Mouse (Mus musculus) left cerebral cortex, postnatal 10 days (tissue): ENCODE measurements at regions not wholly inside any gene's neighbourhood (a gene's known extent, or its start where the extent isn't known, plus 50 kb on each side); places are given as distances from the start of the nearest gene placed in this dataset.
A peak's percentile ranks its signal among the peaks of the same experiment; 100 is the strongest.

ENCODE experiments used
- DNase-seq, 2 experiments: peaks; one replicate each; pipeline ENCODE4 v3.0.0; 2021 to 2022; ENCODE audit warnings: low spot score in 2 of 2, mixed read lengths in 1 of 2; ENCODE audit errors: extremely low spot score in 1 of 2
- intact Hi-C: fragments of 180-260 bp; cut with DNase I; formaldehyde crosslinking; loops from one replicate; pipeline ENCODE4 v1.15.1; 2025

GRCm38 (mm10) chr13:111157921-111158638 is 96.7 kb upstream of the Actbl2 start:
- no peak for DNase-seq
- intact Hi-C loops, result no loop called here

- intact Hi-C loops, result no loop called here
- no peak for DNase-seq
These were observed 95.3 kb upstream of the Actbl2 start for GRCm38 (mm10) chr13:111159498-111159897.

GRCm38 (mm10) chr13:111165538-111165937 is 89.3 kb upstream of the Actbl2 start:
- DNase-seq, result no peak
- intact Hi-C loops, result no loop called here

GRCm38 (mm10) chr13:111170269-111171165 is 84.3 kb upstream of the Actbl2 start:
- no peak for DNase-seq
- intact Hi-C loops, result no loop called here

- intact Hi-C loops, result no loop called here
- DNase-seq, result peak; percentile 29 to 45
These were observed 75.6 kb upstream of the Actbl2 start for GRCm38 (mm10) chr13:111179186-111179585.

GRCm38 (mm10) chr13:111183293-111183692 is 71.5 kb upstream of the Actbl2 start:
- intact Hi-C loops, result no loop called here
- no peak for DNase-seq

GRCm38 (mm10) chr13:111185799-111186198 is 69.0 kb upstream of the Actbl2 start:
- intact Hi-C loops, result no loop called here
- DNase-seq, result no peak

- intact Hi-C loops, result no loop called here
- no peak for DNase-seq
These were observed 68.0 kb upstream of the Actbl2 start for GRCm38 (mm10) chr13:111186833-111187232.

GRCm38 (mm10) chr13:111193919-111194318 is 60.9 kb upstream of the Actbl2 start:
- intact Hi-C loops, result no loop called here
- no peak for DNase-seq

- DNase-seq, result peak in 1 of 2 experiments; percentile 8
- intact Hi-C loops, result no loop called here
These were observed 60.5 kb upstream of the Actbl2 start for GRCm38 (mm10) chr13:111194337-111194736.

GRCm38 (mm10) chr13:111201532-111201931 is 53.3 kb upstream of the Actbl2 start:
- intact Hi-C loops, result no loop called here
- no peak for DNase-seq

GRCm38 (mm10) chr13:111204580-111205285 is 50.1 kb upstream of the Actbl2 start:
- intact Hi-C loops, result no loop called here
- DNase-seq, result peak in 1 of 2 experiments; percentile 31
